In genomic region chr13:42346414-42346813, GRCm38 (mm10) we compare ENCODE assay signal across 14 mouse cellular contexts. TPM values are rescaled to one million over a fixed set of nuclear protein-coding genes. Genes with fewer than 3 reads are reported as not detected.
DNase-seq lines count a peak whose midpoint lies in the region; ATAC-seq and TF ChIP-seq lines count a peak whose summit lies in the region.
"Had no signal": no experiment of that assay in that cellular context is flagged by ENCODE, and none has a peak within 500 bp of the region (broad histone marks: within the 10 kb centered on the region; RNA-seq: fewer than 3 reads in every experiment).

No protein-coding gene starts in this region.

- H3K4me2 ChIP-seq in hindbrain, postnatal 0 days (ENCODE audit: low read depth, low read length): no peak overlapping the region
- no peak overlapping the region for H3K4me2 ChIP-seq in hindbrain, embryonic 16.5 days (ENCODE audit: low read length)
- peak overlapping the region; percentile 33; the same call in 1 of the 2 replicates for H3K4me2 ChIP-seq in intestine, postnatal 0 days (replicated peaks; ENCODE audit: low read depth)
- no peak overlapping the region for H3K4me2 ChIP-seq in kidney, embryonic 16.5 days (replicated peaks; ENCODE audit: low read depth, low read length)
- H3K4me2 ChIP-seq: hindbrain, embryonic 12.5 days; liver, embryonic 12.5 days; midbrain, embryonic 15.5 days had no signal

- H3K4me3 ChIP-seq in hindbrain, postnatal 0 days (ENCODE audit: low read length): no peak overlapping the region
- no peak overlapping the region for H3K4me3 ChIP-seq in hindbrain, embryonic 16.5 days (ENCODE audit: low read length)
- no peak overlapping the region for H3K4me3 ChIP-seq in intestine, postnatal 0 days (ENCODE audit: low read depth, low read length)
- H3K4me3 ChIP-seq in kidney, embryonic 16.5 days (ENCODE audit: low read length): no peak overlapping the region
- no peak overlapping the region for H3K4me3 ChIP-seq in lung, adult 2 months (replicated peaks; ENCODE audit: extremely low read depth, low read depth, low read length)
- H3K4me3 ChIP-seq: hindbrain, embryonic 12.5 days; liver, embryonic 12.5 days; midbrain, embryonic 15.5 days had no signal

- no peak for TF ChIP-seq POLR2A in lung, adult 2 months (IDR thresholded peaks at IDR 0.05; ENCODE audit: borderline replicate concordance, extremely low read depth, low read depth, low read length)

- H3K27me3 ChIP-seq in hindbrain, postnatal 0 days (ENCODE audit: insufficient read depth, low read length): no peaks in the 10 kb centered on the region
- no peaks in the 10 kb centered on the region for H3K27me3 ChIP-seq in hindbrain, embryonic 16.5 days (replicated peaks; ENCODE audit: control insufficient read depth, insufficient read depth, low read length)
- H3K27me3 ChIP-seq in intestine, postnatal 0 days (replicated peaks; ENCODE audit: control insufficient read depth, insufficient read depth, low read length): no peaks in the 10 kb centered on the region
- no peaks in the 10 kb centered on the region for H3K27me3 ChIP-seq in kidney, embryonic 16.5 days (ENCODE audit: insufficient read depth, low read length)
- H3K27me3 ChIP-seq: hindbrain, embryonic 12.5 days; liver, embryonic 12.5 days; midbrain, embryonic 15.5 days had no signal

- H3K4me1 ChIP-seq in hindbrain, postnatal 0 days (ENCODE audit: insufficient read depth, low read length): no peaks in the 10 kb centered on the region
- no peaks in the 10 kb centered on the region for H3K4me1 ChIP-seq in hindbrain, embryonic 16.5 days (ENCODE audit: control insufficient read depth, insufficient read depth, low read depth, low read length)
- no peaks in the 10 kb centered on the region for H3K4me1 ChIP-seq in intestine, postnatal 0 days (replicated peaks; ENCODE audit: control insufficient read depth, insufficient read depth, low read length)
- H3K4me1 ChIP-seq in kidney, embryonic 16.5 days (ENCODE audit: insufficient read depth, low read length): peaks cover 6% of the 10 kb centered on the region; the same call in 1 of the 2 replicates
- H3K4me1 ChIP-seq in lung, adult 2 months (ENCODE audit: control insufficient read depth, insufficient read depth, low read length): no peaks in the 10 kb centered on the region
- H3K4me1 ChIP-seq: hindbrain, embryonic 12.5 days; liver, embryonic 12.5 days; midbrain, embryonic 15.5 days had no signal

- H3K9ac ChIP-seq in hindbrain, postnatal 0 days (replicated peaks; ENCODE audit: low read length): no peak overlapping the region
- no peak overlapping the region for H3K9ac ChIP-seq in hindbrain, embryonic 16.5 days (ENCODE audit: low read depth, low read length)
- no peak overlapping the region for H3K9ac ChIP-seq in intestine, postnatal 0 days (ENCODE audit: low read depth, low read length)
- H3K9ac ChIP-seq in kidney, embryonic 16.5 days (replicated peaks; ENCODE audit: low read length): no peak overlapping the region
- H3K9ac ChIP-seq: hindbrain, embryonic 12.5 days; liver, embryonic 12.5 days; midbrain, embryonic 15.5 days had no signal

- DNase-seq in hindbrain, postnatal 0 days (ENCODE audit: low spot score): peak; percentile 5
- DNase-seq in yolk sac, embryonic 10.5 days (ENCODE audit: low spot score): peak; percentile 7
- DNase-seq in lung, adult 2 months: no peak
- no peak for DNase-seq in testis, postnatal 14 days (ENCODE audit: low spot score)
- DNase-seq: heart, adult 18-20 months; layer of hippocampus, postnatal 36 days; thymus, postnatal 14 days had no signal

- WGBS in hindbrain, postnatal 0 days: 41% methylated on average over 7 of the region's 7 CpGs
- 28% methylated on average over 7 of the region's 7 CpGs for WGBS in hindbrain, embryonic 16.5 days
- WGBS in intestine, postnatal 0 days: 34% methylated on average over 7 of the region's 7 CpGs
- 21% methylated on average over 7 of the region's 7 CpGs for WGBS in kidney, embryonic 16.5 days
- 73% methylated on average over 7 of the region's 7 CpGs for WGBS in lung, adult 2 months

- no peaks in the 10 kb centered on the region for H3K36me3 ChIP-seq in hindbrain, postnatal 0 days (ENCODE audit: insufficient read depth, low read length)
- no peaks in the 10 kb centered on the region for H3K36me3 ChIP-seq in hindbrain, embryonic 16.5 days (ENCODE audit: control insufficient read depth, insufficient read depth, low read length)
- H3K36me3 ChIP-seq in intestine, postnatal 0 days (ENCODE audit: control insufficient read depth, insufficient read depth): no peaks in the 10 kb centered on the region
- no peaks in the 10 kb centered on the region for H3K36me3 ChIP-seq in kidney, embryonic 16.5 days (ENCODE audit: insufficient read depth, low read length)
- H3K36me3 ChIP-seq: hindbrain, embryonic 12.5 days; liver, embryonic 12.5 days; midbrain, embryonic 15.5 days had no signal

- no peak for ATAC-seq in hindbrain, postnatal 0 days
- no peak for ATAC-seq in hindbrain, embryonic 16.5 days
- peak; percentile 66 for ATAC-seq in intestine, postnatal 0 days
- ATAC-seq in kidney, embryonic 16.5 days (ENCODE audit: low FRiP score, low TSS enrichment): peak; percentile 85
- no peak for ATAC-seq in megakaryocyte-erythroid progenitor cell, adult 5-6 weeks (replicated peaks; ENCODE audit: low FRiP score, low TSS enrichment, poor library complexity, severe bottlenecking)
- ATAC-seq: liver, embryonic 12.5 days; midbrain, embryonic 15.5 days had no signal

- TF ChIP-seq CTCF in hindbrain, postnatal 0 days (IDR thresholded peaks at IDR 0.05; ENCODE audit: low read depth): no peak
- TF ChIP-seq CTCF in intestine, postnatal 0 days (IDR thresholded peaks at IDR 0.05; ENCODE audit: low read depth): no peak
- no peak for TF ChIP-seq CTCF in lung, adult 2 months (IDR thresholded peaks at IDR 0.05; ENCODE audit: insufficient read depth, low read length)

- no peaks in the 10 kb centered on the region for H3K9me3 ChIP-seq in hindbrain, postnatal 0 days (ENCODE audit: low read length)
- no peaks in the 10 kb centered on the region for H3K9me3 ChIP-seq in hindbrain, embryonic 16.5 days (ENCODE audit: control insufficient read depth, low read length)
- H3K9me3 ChIP-seq in intestine, postnatal 0 days (ENCODE audit: control insufficient read depth): no peaks in the 10 kb centered on the region
- H3K9me3 ChIP-seq in kidney, embryonic 16.5 days (ENCODE audit: low read length): no peaks in the 10 kb centered on the region
- H3K9me3 ChIP-seq: hindbrain, embryonic 12.5 days; liver, embryonic 12.5 days; midbrain, embryonic 15.5 days had no signal

- H3K27ac ChIP-seq in hindbrain, postnatal 0 days: no peak overlapping the region
- H3K27ac ChIP-seq in hindbrain, embryonic 16.5 days (ENCODE audit: low read depth, low read length): no peak overlapping the region
- no peak overlapping the region for H3K27ac ChIP-seq in intestine, postnatal 0 days (ENCODE audit: low read depth, low read length)
- H3K27ac ChIP-seq in kidney, embryonic 16.5 days (ENCODE audit: low read length): peak overlapping the region; percentile 52
- H3K27ac ChIP-seq: hindbrain, embryonic 12.5 days; liver, embryonic 12.5 days; midbrain, embryonic 15.5 days had no signal

RNA-seq across cellular contexts. Expression of gene Edn1, which starts 45.1 kb away (rescaled TPM):
- 2.9 and 3.0 TPM in 2 replicates for total RNA-seq in hindbrain, postnatal 0 days (2014; rRNA removed)
- polyA plus RNA-seq in hindbrain, postnatal 0 days (2015; fragmentation: Nextera tagmentation; extraction: Ambion mirVana): 3.3 TPM in 2 replicates
- 2.1 and 2.5 TPM in 2 replicates for polyA plus RNA-seq in hindbrain, embryonic 16.5 days (2015; fragmentation: Nextera tagmentation; extraction: Ambion mirVana)
- 4.4 and 4.8 TPM in 2 replicates for polyA plus RNA-seq in intestine, postnatal 0 days (2015; fragmentation: Nextera tagmentation; extraction: Ambion mirVana)
- polyA plus RNA-seq in kidney, embryonic 16.5 days (2015; fragmentation: Nextera tagmentation; extraction: Ambion mirVana): 2.4 and 3.7 TPM in 2 replicates
- 8.8 and 18.2 TPM in 2 replicates for polyA plus RNA-seq in lung, adult 2 months (2012; rRNA removed)
- not detected in 2 replicates for total RNA-seq in megakaryocyte-erythroid progenitor cell, adult 5-6 weeks (2014; fragmentation: Nextera tagmentation)
- 0.56 TPM in 1 of 2 replicates, not detected in the other for total RNA-seq in megakaryocyte-erythroid progenitor cell, adult 5-6 weeks (2017)

Comparison
In these comparisons a context has a peak if more than half of its experiments do, and no peak if none do; other contexts are left out.
1. ATAC-seq: peak in intestine, postnatal 0 days (single experiment) and kidney, embryonic 16.5 days (single experiment); none in hindbrain, postnatal 0 days (single experiment), hindbrain, embryonic 16.5 days (single experiment) and megakaryocyte-erythroid progenitor cell, adult 5-6 weeks (single experiment).
2. DNase-seq: peak in hindbrain, postnatal 0 days (single experiment) and yolk sac, embryonic 10.5 days (single experiment); none in lung, adult 2 months (single experiment) and testis, postnatal 14 days (single experiment).